Comparison of ENCODE assay signal across 21 mouse cellular contexts in the genomic region with DNA sequence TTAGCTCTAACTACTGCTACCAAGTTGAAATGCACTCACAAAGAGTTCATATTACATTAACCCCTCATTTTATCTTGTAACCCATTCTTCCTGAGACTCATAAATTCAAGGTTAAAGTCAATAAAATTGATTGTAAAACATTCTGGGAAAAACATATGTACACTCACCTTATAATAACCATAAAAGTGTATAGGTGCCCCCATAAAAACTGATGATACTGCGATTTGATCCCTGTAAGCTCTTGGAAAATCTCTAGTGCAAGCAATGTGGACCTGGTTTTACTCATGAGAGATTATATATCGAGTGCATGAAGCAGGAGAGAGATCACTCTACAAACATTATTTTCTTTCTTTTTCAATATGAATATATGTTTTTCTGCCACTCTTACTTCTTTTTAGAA.
DNase-seq lines count a peak whose midpoint lies in the region; ATAC-seq lines count a peak whose summit lies in the region.
"Had no signal": no experiment of that assay in that cellular context is flagged by ENCODE, and none has a peak within 500 bp of the region (broad histone marks: within the 10 kb centered on the region; RNA-seq: fewer than 3 reads in every experiment).

No protein-coding gene starts in this region.

- no peaks in the 10 kb centered on the region for H3K27me3 ChIP-seq in intestine, embryonic 16.5 days (replicated peaks; ENCODE audit: control insufficient read depth, insufficient read depth, low read length)
- no peaks in the 10 kb centered on the region for H3K27me3 ChIP-seq in forebrain, embryonic 11.5 days (ENCODE audit: control insufficient read depth, insufficient read depth, low read length)
- H3K27me3 ChIP-seq: embryonic facial prominence, embryonic 12.5 days; forebrain, embryonic 12.5 days had no signal

- peak; percentile 8 for DNase-seq in forelimb bud, embryonic 11.5 days (ENCODE audit: low read depth, low spot score)
- peak; percentile 14 for DNase-seq in hindlimb bud, embryonic 11.5 days (ENCODE audit: extremely low spot score, low read depth, low spot score)
- peak; percentile 10 for DNase-seq in large intestine, adult 2 months (ENCODE audit: low read depth, low spot score)
- DNase-seq in forebrain, embryonic 11.5 days (ENCODE audit: low spot score) = no peak
- no peak for DNase-seq in natural killer cell, adult 2 months (ENCODE audit: low spot score in 2 of 2)
- DNase-seq in embryo, embryonic 10.5 days (ENCODE audit: low spot score) = no peak
- DNase-seq: adrenal gland, adult 2 months; adrenal gland, postnatal 10 days; adrenal gland, postnatal 25 days; cerebellum, adult 11 months; cerebellum, adult 18-20 months; cerebellum, adult 8-10 months; cerebellum, adult 9-11 months; cerebellum, postnatal 14 days; cerebellum, postnatal 36 days had no signal

- H3K4me1 ChIP-seq in intestine, embryonic 16.5 days (ENCODE audit: control insufficient read depth, insufficient read depth, low read length) = no peaks in the 10 kb centered on the region
- H3K4me1 ChIP-seq in forebrain, embryonic 11.5 days (replicated peaks; ENCODE audit: control insufficient read depth, insufficient read depth, low read length) = no peaks in the 10 kb centered on the region
- H3K4me1 ChIP-seq: embryonic facial prominence, embryonic 10.5 days; embryonic facial prominence, embryonic 12.5 days; forebrain, embryonic 12.5 days had no signal

- WGBS in intestine, embryonic 16.5 days = 47% methylated on average over 2 of the region's 2 CpGs
- 25% methylated on average over 2 of the region's 2 CpGs for WGBS in large intestine, adult 2 months
- 89% methylated on average over 2 of the region's 2 CpGs for WGBS in forebrain, embryonic 11.5 days

- no peak overlapping the region for H3K9ac ChIP-seq in intestine, embryonic 16.5 days (ENCODE audit: low read depth, low read length)
- no peak overlapping the region for H3K9ac ChIP-seq in forebrain, embryonic 11.5 days (ENCODE audit: low read length)
- H3K9ac ChIP-seq: embryonic facial prominence, embryonic 12.5 days; forebrain, embryonic 12.5 days had no signal

- H3K36me3 ChIP-seq in intestine, embryonic 16.5 days (ENCODE audit: control insufficient read depth, insufficient read depth, low read length) = no peaks in the 10 kb centered on the region
- no peaks in the 10 kb centered on the region for H3K36me3 ChIP-seq in forebrain, embryonic 11.5 days (ENCODE audit: control insufficient read depth, insufficient read depth, low read length)
- H3K36me3 ChIP-seq: embryonic facial prominence, embryonic 10.5 days; embryonic facial prominence, embryonic 12.5 days; forebrain, embryonic 12.5 days had no signal

- no peak overlapping the region for H3K4me3 ChIP-seq in intestine, embryonic 16.5 days (ENCODE audit: low read length)
- H3K4me3 ChIP-seq in forebrain, embryonic 11.5 days (ENCODE audit: low read depth, low read length) = no peak overlapping the region
- H3K4me3 ChIP-seq: embryonic facial prominence, embryonic 10.5 days; embryonic facial prominence, embryonic 12.5 days; forebrain, embryonic 12.5 days had no signal

- H3K4me2 ChIP-seq in intestine, embryonic 16.5 days (ENCODE audit: low read depth, low read length) = no peak overlapping the region
- H3K4me2 ChIP-seq in forebrain, embryonic 11.5 days (ENCODE audit: low read depth, low read length, severe bottlenecking) = no peak overlapping the region
- H3K4me2 ChIP-seq: embryonic facial prominence, embryonic 12.5 days; forebrain, embryonic 12.5 days had no signal

- no peak overlapping the region for H3K27ac ChIP-seq in intestine, embryonic 16.5 days (ENCODE audit: low read length)
- no peak overlapping the region for H3K27ac ChIP-seq in forebrain, embryonic 11.5 days (ENCODE audit: low read depth, low read length)
- H3K27ac ChIP-seq: embryonic facial prominence, embryonic 10.5 days; embryonic facial prominence, embryonic 12.5 days; forebrain, embryonic 12.5 days had no signal

- peak; percentile 97 for ATAC-seq in intestine, embryonic 16.5 days
- ATAC-seq in forebrain, embryonic 11.5 days (replicated peaks; ENCODE audit: low FRiP score) = no peak
- ATAC-seq: forebrain, embryonic 14.5 days; forebrain, embryonic 16.5 days had no signal

- H3K9me3 ChIP-seq in intestine, embryonic 16.5 days (ENCODE audit: control insufficient read depth, low read length) = no peaks in the 10 kb centered on the region
- no peaks in the 10 kb centered on the region for H3K9me3 ChIP-seq in forebrain, embryonic 11.5 days (ENCODE audit: control insufficient read depth, low read length)
- H3K9me3 ChIP-seq: embryonic facial prominence, embryonic 10.5 days; embryonic facial prominence, embryonic 12.5 days; forebrain, embryonic 12.5 days had no signal

Comparison
In these comparisons a context has a peak if more than half of its experiments do, and no peak if none do; other contexts are left out.
1. DNase-seq: peak in forelimb bud, embryonic 11.5 days (single experiment), hindlimb bud, embryonic 11.5 days (single experiment) and large intestine, adult 2 months (single experiment); none in forebrain, embryonic 11.5 days (single experiment), natural killer cell, adult 2 months (0 of 2) and embryo, embryonic 10.5 days (single experiment).